Mouse (Mus musculus) lung, embryonic 15.5 days (tissue): ENCODE data around the gene Ttc34. TPM values are rescaled to one million over a fixed set of nuclear protein-coding genes. Genes with fewer than 3 reads are reported as not detected.

Source experiments
- ATAC-seq: fragments of 200-750 bp; cut with Nextera tagmentation; 2 replicates; pipeline ENCODE4 v1.8.0; 2017; ENCODE audit warnings: moderate number of reproducible peaks, borderline replicate concordance; ENCODE audit not compliant: low FRiP score, low TSS enrichment; ENCODE audit errors: extremely low read depth
- H3K27ac ChIP-seq: fragments of 300-500 bp; sonication (generic); 2 replicates; pipeline ENCODE4 v1.5.1; 2015; ENCODE audit warnings: moderate library complexity, mild to moderate bottlenecking, inconsistent platforms
- H3K27me3 ChIP-seq: fragments of 300-500 bp; sonication (generic); 2 replicates; pipeline ENCODE4 v1.6.1; 2015; ENCODE audit warnings: inconsistent platforms
- H3K36me3 ChIP-seq: fragments of 300-500 bp; sonication (generic); 2 replicates; pipeline ENCODE4 v1.6.1; 2015; ENCODE audit warnings: inconsistent platforms
- H3K4me1 ChIP-seq: fragments of 300-500 bp; sonication (generic); 2 replicates; pipeline ENCODE4 v1.6.1; 2015; ENCODE audit warnings: inconsistent platforms
- H3K4me2 ChIP-seq: fragments of 300-500 bp; sonication (generic); 2 replicates; pipeline ENCODE4 v1.6.1; 2015; ENCODE audit warnings: inconsistent platforms, mild to moderate bottlenecking, moderate library complexity
- H3K4me3 ChIP-seq: fragments of 300-500 bp; sonication (generic); 2 replicates; pipeline ENCODE4 v1.5.1; 2015; ENCODE audit warnings: mild to moderate bottlenecking, inconsistent platforms
- H3K9ac ChIP-seq: fragments of 300-500 bp; sonication (generic); 2 replicates; pipeline ENCODE4 v1.6.1; 2015; ENCODE audit warnings: inconsistent platforms
- H3K9me3 ChIP-seq: fragments of 300-500 bp; sonication (generic); 2 replicates; pipeline ENCODE4 v1.6.1; 2016; ENCODE audit warnings: inconsistent platforms
- WGBS: fragments of 180-500 bp; shearing (Covaris S2); methylation state at CpG from one replicate; pipeline ENCODE4 v1.1.7; 2015; 5-methylcytosine and 5-hydroxymethylcytosine counted together
- polyA plus RNA-seq: library from polyadenylated mRNA; unstranded; fragments of >200 nt; fragmentation: Nextera tagmentation; extraction: Ambion mirVana; gene quantifications from 2 replicates; pipeline ENCODE4 v1.2.1, GENCODE M21; 2015

Gene Ttc34
- polyA plus RNA-seq, 1 experiment from 2014 or later: 0.19 TPM

- WGBS: 6% methylated on average over 18 of the region's 18 CpGs
- ATAC-seq: peak; percentile 97
- H3K4me1 ChIP-seq: peaks cover 11% of the 10 kb centered on the region
- peak overlapping the region; percentile 60 for H3K4me2 ChIP-seq
- no peaks in the 10 kb centered on the region for H3K36me3 ChIP-seq
- peaks cover 5% of the 10 kb centered on the region; the same call in 1 of the 2 replicates for H3K27me3 ChIP-seq
- peak overlapping the region; percentile 36 for H3K4me3 ChIP-seq
- peak overlapping the region; percentile 87 for H3K27ac ChIP-seq
- H3K9ac ChIP-seq: peak overlapping the region; percentile 47
- no peaks in the 10 kb centered on the region for H3K9me3 ChIP-seq
These were observed 40.7 kb downstream of the Ttc34 start for GRCm38 (mm10) chr4:154877864-154878548.

- Histone ChIP-seq H3K27ac (no peak overlapping the region), H3K9me3 (no peaks in the 10 kb centered on the region), H3K4me2 (no peak overlapping the region), H3K27me3 (peaks cover 5% of the 10 kb centered on the region; the same call in 1 of the 2 replicates), H3K4me3 (no peak overlapping the region), H3K9ac (no peak overlapping the region), H3K36me3 (no peaks in the 10 kb centered on the region), H3K4me1 (peaks cover 11% of the 10 kb centered on the region)
- 55% methylated on average over 6 of the region's 6 CpGs for WGBS
- ATAC-seq: peak; percentile 13; the same call in 1 of the 2 replicates
These were observed 43.5 kb downstream of the Ttc34 start for GRCm38 (mm10) chr4:154880730-154881129.

GRCm38 (mm10) chr4:154882014-154882659 lies 44.9 kb downstream of the Ttc34 start:
- Histone ChIP-seq H3K36me3 (no peaks in the 10 kb centered on the region), H3K9me3 (no peaks in the 10 kb centered on the region), H3K4me1 (peaks cover 11% of the 10 kb centered on the region), H3K4me2 (no peak overlapping the region), H3K9ac (no peak overlapping the region), H3K27ac (no peak overlapping the region), H3K4me3 (no peak overlapping the region), H3K27me3 (no peaks in the 10 kb centered on the region)
- WGBS: 18% methylated on average over 14 of the region's 14 CpGs
- ATAC-seq: no peak

- no peak overlapping the region for H3K4me3 ChIP-seq
- 69% methylated on average over 11 of the region's 11 CpGs for WGBS
- H3K4me1 ChIP-seq: peaks cover 6% of the 10 kb centered on the region; the same call in 1 of the 2 replicates
- ATAC-seq: no peak
- no peaks in the 10 kb centered on the region for H3K36me3 ChIP-seq
- no peaks in the 10 kb centered on the region for H3K9me3 ChIP-seq
- H3K27me3 ChIP-seq: no peaks in the 10 kb centered on the region
- no peak overlapping the region for H3K9ac ChIP-seq
- no peak overlapping the region for H3K4me2 ChIP-seq
- H3K27ac ChIP-seq: no peak overlapping the region
These were observed 48.2 kb downstream of the Ttc34 start for GRCm38 (mm10) chr4:154885416-154885815.

- 0 out of 2 replicates have a peak, but pooled peaks have one; percentile 6 for ATAC-seq
- no peak overlapping the region for H3K9ac ChIP-seq
- H3K4me2 ChIP-seq: no peak overlapping the region
- no peaks in the 10 kb centered on the region for H3K9me3 ChIP-seq
- no peaks in the 10 kb centered on the region for H3K27me3 ChIP-seq
- H3K4me3 ChIP-seq: no peak overlapping the region
- no peak overlapping the region for H3K27ac ChIP-seq
- H3K4me1 ChIP-seq: peaks cover 5% of the 10 kb centered on the region; the same call in 1 of the 2 replicates
- no peaks in the 10 kb centered on the region for H3K36me3 ChIP-seq
- WGBS: 52% methylated on average over 13 of the region's 13 CpGs
These were observed 49.8 kb downstream of the Ttc34 start for GRCm38 (mm10) chr4:154886876-154887592.

- ATAC-seq: 0 out of 2 replicates have a peak, but pooled peaks have one; percentile 4
- H3K27me3 ChIP-seq: no peaks in the 10 kb centered on the region
- no peak overlapping the region for H3K4me3 ChIP-seq
- H3K36me3 ChIP-seq: no peaks in the 10 kb centered on the region
- WGBS: 69% methylated on average over 15 of the region's 15 CpGs
- no peak overlapping the region for H3K9ac ChIP-seq
- no peak overlapping the region for H3K27ac ChIP-seq
- H3K4me2 ChIP-seq: no peak overlapping the region
- no peaks in the 10 kb centered on the region for H3K4me1 ChIP-seq
- no peaks in the 10 kb centered on the region for H3K9me3 ChIP-seq
These were observed 50.5 kb downstream of the Ttc34 start for GRCm38 (mm10) chr4:154887593-154888250.

- H3K4me3 ChIP-seq: no peak overlapping the region
- no peaks in the 10 kb centered on the region for H3K4me1 ChIP-seq
- no peaks in the 10 kb centered on the region for H3K27me3 ChIP-seq
- H3K9me3 ChIP-seq: no peaks in the 10 kb centered on the region
- no peak overlapping the region for H3K27ac ChIP-seq
- H3K36me3 ChIP-seq: no peaks in the 10 kb centered on the region
- no peak for ATAC-seq
- no peak overlapping the region for H3K9ac ChIP-seq
- no peak overlapping the region for H3K4me2 ChIP-seq
- 67% methylated on average over 14 of the region's 14 CpGs for WGBS
These were observed 53.6 kb downstream of the Ttc34 start for GRCm38 (mm10) chr4:154890887-154891286.

GRCm38 (mm10) chr4:154895549-154895948 lies 58.3 kb downstream of the Ttc34 start:
- no peak overlapping the region for H3K27ac ChIP-seq

GRCm38 (mm10) chr4:154897676-154898465 lies 60.6 kb downstream of the Ttc34 start:
- Histone ChIP-seq H3K4me3 (peak overlapping the region; percentile 57), H3K4me2 (peak overlapping the region; percentile 97), H3K9ac (peak overlapping the region; percentile 71), H3K27ac (no peak overlapping the region), H3K27me3 (no peaks in the 10 kb centered on the region), H3K9me3 (no peaks in the 10 kb centered on the region), H3K36me3 (no peaks in the 10 kb centered on the region), H3K4me1 (peaks cover 19% of the 10 kb centered on the region)
- 61% methylated on average over 6 of the region's 6 CpGs for WGBS
- no peak for ATAC-seq

More at GRCm38 (mm10) chr4:154895549-154895948, 58.3 kb downstream of the Ttc34 start:
- H3K9me3 ChIP-seq: no peaks in the 10 kb centered on the region
- no peak overlapping the region for H3K9ac ChIP-seq
- no peaks in the 10 kb centered on the region for H3K36me3 ChIP-seq
- 75% methylated on average over 5 of the region's 5 CpGs for WGBS
- no peak for ATAC-seq
- no peaks in the 10 kb centered on the region for H3K27me3 ChIP-seq
- no peak overlapping the region for H3K4me3 ChIP-seq
- peaks cover 19% of the 10 kb centered on the region for H3K4me1 ChIP-seq
- no peak overlapping the region for H3K4me2 ChIP-seq

- Histone ChIP-seq H3K4me1 (peaks cover 19% of the 10 kb centered on the region), H3K9me3 (no peaks in the 10 kb centered on the region), H3K27ac (peak within 1 kb of the TSS; percentile 31; the same call in 1 of the 2 replicates), H3K27me3 (no peaks in the 10 kb centered on the region), H3K9ac (peak within 1 kb of the TSS; percentile 71), H3K4me2 (peak within 1 kb of the TSS; percentile 97), H3K4me3 (peak within 1 kb of the TSS; percentile 57), H3K36me3 (no peaks in the 10 kb centered on the region)
- WGBS: 2% methylated on average over 43 of the region's 43 CpGs
- ATAC-seq: peak; percentile 98
These were observed 61.5 kb downstream of the Ttc34 start, which contains the start of gene Fam213b for GRCm38 (mm10) chr4:154898506-154899446. TSS of gene Fam213b (minus strand) at chr4:154899135.
